Mouse (Mus musculus) monocyte, adult 5-6 weeks (primary cell): ENCODE data around the gene Tuba1c. TPM values are rescaled to one million over a fixed set of nuclear protein-coding genes. Genes with fewer than 3 reads are reported as not detected.

Experiments
- ATAC-seq: fragments of 153-309, 156-312 bp; replicated peaks from 2 replicates; pipeline ENCODE4 v1.8.0; 2017; ENCODE audit warnings: mild to moderate bottlenecking; ENCODE audit not compliant: low TSS enrichment, insufficient number of reproducible peaks, severe bottlenecking, poor library complexity, low FRiP score
- total RNA-seq: library from RNA; stranded (forward); fragments of 200-1000, 200-491, 200-594 nt; gene quantifications from 3 replicates; pipeline ENCODE4 v1.2.3, GENCODE M21; 2017

Tuba1c gene
- total RNA-seq, 1 experiment from 2014 or later: 116 TPM

DNA sequence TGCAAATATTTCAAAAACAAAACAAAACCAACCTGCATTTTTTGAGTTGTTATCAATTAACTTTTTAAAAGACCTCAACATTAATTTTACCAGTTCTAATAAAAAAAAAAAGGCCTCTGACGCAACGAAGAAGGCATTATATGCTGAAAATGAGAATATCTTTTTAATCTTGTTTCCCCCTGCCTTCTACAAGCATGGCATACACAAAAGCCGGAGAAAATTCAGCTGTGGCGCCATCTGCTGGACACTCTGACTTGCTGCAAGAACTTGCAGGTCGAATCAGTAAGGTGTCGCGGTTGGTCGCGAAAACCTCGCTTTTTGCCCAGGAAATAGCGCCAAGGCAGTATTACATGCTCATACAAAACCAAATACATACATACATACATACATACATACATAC lies 35.8 kb upstream of the Tuba1c start:
- peak; percentile 68 for ATAC-seq

GRCm38 (mm10) chr15:98994957-98995520 lies 34.7 kb upstream of the Tuba1c start:
- no peak for ATAC-seq

DNA sequence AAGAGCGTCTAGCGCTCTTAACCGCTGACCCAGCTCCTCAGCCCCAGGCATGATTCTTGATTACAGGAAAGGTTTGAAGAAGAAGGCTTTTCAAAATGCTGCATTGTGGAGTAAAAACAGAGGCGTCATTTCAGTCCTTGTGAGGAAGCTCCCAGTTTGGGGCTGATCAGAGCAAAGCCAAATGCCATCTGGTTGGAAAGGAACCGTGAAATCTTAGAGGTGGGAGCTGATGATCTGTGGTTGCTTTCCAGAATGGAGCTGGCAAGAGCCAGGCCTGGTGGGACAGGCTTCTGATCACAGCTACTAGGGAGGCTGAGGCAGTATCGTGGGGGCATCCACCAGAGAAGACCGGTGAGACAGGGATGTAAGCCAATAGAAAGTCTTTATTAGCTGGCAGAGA lies 32.9 kb upstream of the Tuba1c start:
- no peak for ATAC-seq

DNA sequence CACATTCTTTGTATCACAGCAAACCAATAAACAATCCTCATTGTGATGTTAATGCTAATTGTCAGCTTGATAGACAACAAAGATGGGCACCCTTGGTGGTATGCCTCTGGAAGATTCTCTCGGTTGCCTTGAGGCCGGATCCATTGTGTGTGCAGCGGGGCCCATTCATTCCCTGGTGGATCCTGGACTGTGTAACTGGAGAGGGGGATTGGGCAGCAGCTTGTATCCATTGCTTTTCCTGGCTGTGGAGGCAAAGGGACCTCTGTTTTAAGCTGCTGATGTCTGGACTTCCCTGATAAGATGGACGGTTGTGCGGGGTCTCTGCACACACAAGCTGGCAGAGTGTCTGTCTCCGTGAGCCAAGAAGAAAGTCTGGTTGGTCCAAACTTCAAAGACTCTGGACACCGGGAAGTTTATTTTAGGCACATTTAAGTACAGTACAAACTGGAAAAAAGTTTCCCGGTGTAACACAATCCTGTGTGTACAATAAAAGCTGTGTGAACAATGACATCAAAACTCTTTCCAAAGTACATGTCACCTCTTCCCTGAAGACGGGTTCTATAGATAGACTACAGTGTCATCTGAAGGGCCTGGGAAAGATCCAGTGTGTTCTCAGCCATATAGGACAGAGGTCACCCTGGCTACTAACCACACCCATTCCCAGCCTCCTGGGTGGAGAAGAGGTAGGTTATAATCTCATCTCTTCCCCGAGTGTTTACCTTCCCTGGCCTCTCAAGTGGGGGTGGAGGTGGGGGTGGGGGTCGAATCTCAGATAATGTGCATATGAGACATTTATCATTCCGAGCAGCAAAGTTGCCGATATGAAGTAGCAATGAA lies 31.5 kb upstream of the Tuba1c start:
- no peak for ATAC-seq

- ATAC-seq: no peak
These were observed 30.9 kb upstream of the Tuba1c start for GRCm38 (mm10) chr15:98998775-98999157.

GRCm38 (mm10) chr15:99000535-99001283 lies 29.0 kb upstream of the Tuba1c start:
- no peak for ATAC-seq

DNA sequence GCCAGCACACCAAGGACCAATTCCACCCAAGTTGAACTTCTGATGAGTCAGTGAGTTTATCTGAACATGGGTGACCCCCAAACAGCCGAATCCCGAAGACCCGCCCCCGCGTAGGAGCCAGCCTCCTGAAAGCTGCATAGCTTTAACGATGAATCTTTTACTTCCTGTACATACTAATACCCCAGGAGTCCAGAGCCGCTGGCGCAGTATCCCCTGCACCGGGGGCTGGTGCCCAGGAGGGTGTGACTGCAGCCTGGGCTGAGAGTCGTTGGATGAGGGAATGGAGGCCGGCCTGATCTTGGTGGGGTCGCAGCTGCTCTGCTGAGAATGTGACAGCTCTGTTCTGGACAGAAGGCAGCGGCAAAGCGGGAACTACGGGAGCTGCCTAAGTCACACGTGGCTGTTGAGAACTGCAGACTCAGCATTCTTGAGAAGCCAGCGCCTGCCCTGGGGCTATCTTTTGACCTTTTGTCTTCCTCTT lies 28.2 kb upstream of the Tuba1c start:
- peak; percentile 37; the same call in 1 of the 2 replicates for ATAC-seq

GRCm38 (mm10) chr15:99003600-99003999 lies 26.1 kb upstream of the Tuba1c start:
- ATAC-seq: no peak

DNA sequence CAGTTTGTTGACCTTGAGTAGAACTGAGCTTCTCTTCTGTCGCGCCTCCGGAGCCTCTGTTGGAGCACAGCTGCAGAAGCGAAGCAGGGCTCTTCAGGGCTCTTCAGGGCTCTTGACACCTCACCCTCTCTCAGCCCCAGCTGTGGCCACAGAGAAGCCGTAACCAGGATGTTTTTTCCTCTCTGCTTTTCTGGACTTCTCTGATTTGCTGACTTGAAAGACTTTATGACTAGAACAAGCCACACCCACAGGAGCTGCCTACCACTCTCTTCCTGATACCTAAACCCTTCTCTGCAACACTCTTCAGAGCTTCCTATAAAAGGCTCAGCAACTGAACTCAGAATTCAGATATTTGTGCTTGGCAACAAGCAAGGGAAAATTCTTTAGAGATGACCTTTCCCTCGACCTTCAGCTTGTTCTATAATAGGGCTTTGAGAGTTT lies 20.9 kb upstream of the Tuba1c start:
- peak; percentile 69 for ATAC-seq

GRCm38 (mm10) chr15:99010896-99011295 lies 18.8 kb upstream of the Tuba1c start:
- no peak for ATAC-seq

- ATAC-seq: no peak
These were observed 17.7 kb upstream of the Tuba1c start for GRCm38 (mm10) chr15:99011946-99012345.

DNA sequence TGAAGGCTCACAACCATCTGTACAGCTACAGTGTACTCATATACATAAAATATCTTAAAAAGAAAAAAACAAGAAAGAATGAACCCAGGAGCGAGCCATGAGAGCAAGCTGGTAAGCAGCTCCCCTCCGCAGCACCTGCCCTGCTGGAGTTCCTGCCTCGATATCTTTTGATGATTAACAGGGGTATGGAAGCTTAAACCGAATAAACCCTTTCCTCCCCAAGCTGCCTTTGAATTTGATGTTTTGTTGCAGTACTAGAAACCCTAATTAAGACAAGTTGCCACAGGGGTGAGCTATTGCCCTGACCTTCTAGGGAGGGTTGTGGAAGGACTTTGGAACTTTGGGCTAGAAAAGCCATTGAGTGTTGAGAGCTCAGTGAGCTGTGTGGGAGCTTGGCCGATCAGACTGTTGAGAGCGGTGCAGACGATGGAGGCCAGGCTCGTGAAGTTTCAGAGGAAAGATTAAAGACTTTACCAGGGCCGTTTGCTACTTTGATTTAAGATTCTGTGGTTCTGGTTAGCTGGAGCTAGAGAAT lies 15.1 kb upstream of the Tuba1c start:
- no peak for ATAC-seq

GRCm38 (mm10) chr15:99017355-99017761 lies 12.3 kb upstream of the Tuba1c start:
- 0 out of 2 replicates have a peak, but pooled peaks have one; percentile 22 for ATAC-seq

DNA sequence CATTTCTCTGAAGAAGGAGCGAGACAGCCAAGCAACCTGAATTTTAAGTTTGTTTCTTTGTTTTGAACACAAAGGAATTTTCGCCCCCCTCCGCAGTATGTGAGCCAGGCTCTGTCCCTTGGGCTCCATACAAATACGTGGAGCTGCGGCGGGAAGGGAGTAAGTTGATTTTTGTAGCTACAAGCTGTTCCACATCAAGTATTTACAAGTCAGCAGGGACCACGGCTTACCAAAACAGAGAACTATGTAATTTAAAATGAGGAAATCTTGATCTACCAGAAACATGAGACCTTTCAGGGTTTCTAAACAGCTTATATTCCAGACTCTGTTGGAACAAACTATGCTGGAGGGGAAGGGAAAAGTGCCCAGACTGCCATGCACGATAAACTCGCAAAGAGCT lies 11.7 kb upstream of the Tuba1c start:
- no peak for ATAC-seq

- no peak for ATAC-seq
These were observed 11.1 kb upstream of the Tuba1c start for GRCm38 (mm10) chr15:99018630-99019029.

DNA sequence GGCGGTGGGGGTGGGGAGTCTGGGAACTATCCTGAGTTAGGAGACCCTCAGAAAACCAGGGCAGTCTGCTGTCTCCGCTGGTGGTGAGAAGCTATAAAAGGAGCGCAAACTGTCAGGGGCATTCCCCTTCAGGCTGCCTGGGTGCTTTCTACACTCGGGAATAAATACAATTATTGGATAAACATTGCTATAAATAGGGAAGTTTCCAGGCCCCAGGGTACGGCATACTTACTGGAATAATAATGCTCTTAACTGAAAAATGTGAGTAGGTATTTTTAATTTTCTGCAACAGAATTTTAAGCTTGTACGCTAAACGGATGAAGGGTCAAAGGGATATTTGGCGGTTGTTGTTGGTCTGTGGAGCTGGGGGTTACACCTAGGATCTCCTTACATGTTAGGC lies 10.3 kb upstream of the Tuba1c start:
- no peak for ATAC-seq

DNA sequence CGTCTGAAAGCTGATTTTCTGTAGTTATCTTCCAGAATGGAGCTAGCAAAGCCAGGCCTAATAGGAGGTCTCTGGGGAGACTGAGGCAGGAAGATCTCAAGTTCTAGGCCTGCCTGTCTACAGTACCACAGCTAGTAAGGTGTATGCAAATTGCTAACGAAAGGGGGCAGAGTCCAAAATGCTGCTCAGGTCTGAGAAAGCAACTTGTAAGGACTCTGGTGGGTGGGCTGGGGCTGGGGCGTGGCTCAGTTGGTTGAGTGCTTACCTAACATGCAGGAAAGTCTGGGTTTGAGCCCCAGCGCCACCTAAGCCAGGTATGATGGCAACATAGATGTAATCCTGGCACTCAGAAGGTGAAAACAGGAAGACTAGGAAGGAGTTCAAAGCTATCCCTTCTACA lies 9.5 kb upstream of the Tuba1c start:
- ATAC-seq: no peak

- ATAC-seq: no peak
These were observed 8.4 kb upstream of the Tuba1c start for GRCm38 (mm10) chr15:99021255-99021654.

DNA sequence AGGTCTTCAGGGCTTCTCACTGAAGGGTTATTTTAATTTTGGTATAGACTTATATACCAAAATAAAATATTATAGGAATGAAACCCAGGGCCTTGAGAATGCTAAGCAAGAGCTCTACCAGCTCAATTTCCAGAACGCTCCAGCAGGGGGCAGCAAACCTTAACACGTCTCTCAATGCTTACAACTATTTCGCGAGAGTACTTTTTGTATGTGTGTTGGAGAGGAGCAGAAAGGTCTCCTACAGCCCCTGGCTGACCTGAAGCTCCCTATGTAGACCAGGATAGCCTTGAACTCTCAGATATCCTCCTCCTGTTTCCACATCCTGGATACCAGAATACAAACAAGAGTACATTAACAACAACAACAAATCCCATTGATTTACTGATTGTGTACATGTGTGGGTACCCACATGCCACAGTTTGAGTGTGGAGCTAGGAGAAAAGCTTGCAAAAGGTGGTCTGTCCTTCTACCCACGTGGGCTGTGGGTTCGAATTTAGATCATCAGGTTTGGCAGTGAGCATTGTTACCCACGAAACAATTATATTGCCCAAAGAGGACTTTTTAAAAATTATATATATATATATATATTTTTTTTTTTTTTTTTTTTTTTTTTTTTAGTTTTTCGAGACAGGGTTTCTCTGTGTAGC lies 4.9 kb upstream of the Tuba1c start:
- ATAC-seq: peak; percentile 57; the same call in 1 of the 2 replicates
